Mouse (Mus musculus) forelimb bud, embryonic 11.5 days (tissue): ENCODE results near the gene Gm42906.

Experiments used
- DNase-seq: peaks from one replicate; pipeline ENCODE4 v3.0.0-alpha.2; 2012; ENCODE audit warnings: low read depth, low spot score

The Gm42906 gene

GRCm38 (mm10) chr5:151299576-151299975 lies 128.4 kb downstream of the Gm42906 start:
- no peak for DNase-seq

GRCm38 (mm10) chr5:151298371-151298770 lies 129.6 kb downstream of the Gm42906 start:
- DNase-seq = no peak

GRCm38 (mm10) chr5:151296244-151296643 lies 131.7 kb downstream of the Gm42906 start:
- no peak for DNase-seq

GRCm38 (mm10) chr5:151293591-151293990 lies 134.4 kb downstream of the Gm42906 start:
- DNase-seq = no peak

- no peak for DNase-seq
These were observed 135.7 kb downstream of the Gm42906 start for GRCm38 (mm10) chr5:151292310-151292709.

GRCm38 (mm10) chr5:151286331-151286730 lies 141.6 kb downstream of the Gm42906 start:
- DNase-seq = no peak

GRCm38 (mm10) chr5:151279531-151279930 lies 148.4 kb downstream of the Gm42906 start:
- no peak for DNase-seq

- DNase-seq = no peak
These were observed 150.0 kb downstream of the Gm42906 start for GRCm38 (mm10) chr5:151277927-151278326.

GRCm38 (mm10) chr5:151275986-151276385 lies 152.0 kb downstream of the Gm42906 start:
- no peak for DNase-seq

- no peak for DNase-seq
These were observed 153.7 kb downstream of the Gm42906 start for GRCm38 (mm10) chr5:151274265-151274664.

- no peak for DNase-seq
These were observed 157.1 kb downstream of the Gm42906 start for GRCm38 (mm10) chr5:151270815-151271214.

- no peak for DNase-seq
These were observed 160.9 kb downstream of the Gm42906 start for GRCm38 (mm10) chr5:151266896-151267634.

GRCm38 (mm10) chr5:151261558-151261957 lies 166.4 kb downstream of the Gm42906 start:
- no peak for DNase-seq

GRCm38 (mm10) chr5:151252213-151252612 lies 175.8 kb downstream of the Gm42906 start:
- DNase-seq = no peak

GRCm38 (mm10) chr5:151251656-151252055 lies 176.3 kb downstream of the Gm42906 start:
- DNase-seq = no peak

- no peak for DNase-seq
These were observed 179.0 kb downstream of the Gm42906 start for GRCm38 (mm10) chr5:151248671-151249620.

- no peak for DNase-seq
These were observed 179.9 kb downstream of the Gm42906 start for GRCm38 (mm10) chr5:151248084-151248483.

GRCm38 (mm10) chr5:151247115-151247875 lies 180.7 kb downstream of the Gm42906 start:
- DNase-seq = peak; percentile 10

- no peak for DNase-seq
These were observed 181.7 kb downstream of the Gm42906 start for GRCm38 (mm10) chr5:151246287-151246686.

GRCm38 (mm10) chr5:151245571-151245970 lies 182.4 kb downstream of the Gm42906 start:
- no peak for DNase-seq

GRCm38 (mm10) chr5:151238730-151239129 lies 189.2 kb downstream of the Gm42906 start:
- DNase-seq = no peak

- no peak for DNase-seq
These were observed 191.6 kb downstream of the Gm42906 start for GRCm38 (mm10) chr5:151236411-151236810.
